Mouse (Mus musculus): Measurements from ENCODE around the gene Flvcr2.

The Flvcr2 gene

GRCm38 (mm10) chr12:85795551-85795950 lies 49.2 kb downstream of the Flvcr2 start:
- no peak for DNase-seq (ENCODE audit: low spot score)

- no peak for DNase-seq (ENCODE audit: low spot score)
Observed at GRCm38 (mm10) chr12:85800031-85800430, 53.7 kb downstream of the Flvcr2 start.

- no peak for DNase-seq (ENCODE audit: low spot score)
Observed at GRCm38 (mm10) chr12:85809726-85810125, 63.4 kb downstream of the Flvcr2 start.

GRCm38 (mm10) chr12:85810959-85811358 lies 64.6 kb downstream of the Flvcr2 start:
- no peak for DNase-seq (ENCODE audit: low spot score)

- DNase-seq (ENCODE audit: low spot score), result no peak
Observed at GRCm38 (mm10) chr12:85811676-85812075, 65.3 kb downstream of the Flvcr2 start.

GRCm38 (mm10) chr12:85813599-85813998 lies 67.3 kb downstream of the Flvcr2 start:
- DNase-seq (ENCODE audit: low spot score), result no peak

GRCm38 (mm10) chr12:85822051-85822450 lies 75.7 kb downstream of the Flvcr2 start:
- no peak for DNase-seq (ENCODE audit: low spot score)

GRCm38 (mm10) chr12:85824438-85825264 lies 78.3 kb downstream of the Flvcr2 start, which contains the start of the genes Erg28 and Ttll5:
Gene Erg28 (minus strand): TSS chr12:85824550.
Gene Ttll5 (plus strand): TSS chr12:85824659.
- peak; percentile 97 for DNase-seq (ENCODE audit: low spot score)

GRCm38 (mm10) chr12:85825361-85825760 lies 79.0 kb downstream of the Flvcr2 start:
- no peak for DNase-seq (ENCODE audit: low spot score)

- no peak for DNase-seq (ENCODE audit: low spot score)
Observed at GRCm38 (mm10) chr12:85825822-85826221, 79.5 kb downstream of the Flvcr2 start.

GRCm38 (mm10) chr12:85828856-85829255 lies 82.5 kb downstream of the Flvcr2 start:
- no peak for DNase-seq (ENCODE audit: low spot score)

- DNase-seq (ENCODE audit: low spot score), result no peak
Observed at GRCm38 (mm10) chr12:85829866-85830265, 83.5 kb downstream of the Flvcr2 start.

- no peak for DNase-seq (ENCODE audit: low spot score)
Observed at GRCm38 (mm10) chr12:85830691-85831090, 84.4 kb downstream of the Flvcr2 start.

GRCm38 (mm10) chr12:85834543-85834942 lies 88.2 kb downstream of the Flvcr2 start:
- no peak for DNase-seq (ENCODE audit: low spot score)

- no peak for DNase-seq (ENCODE audit: low spot score)
Observed at GRCm38 (mm10) chr12:85837765-85838164, 91.4 kb downstream of the Flvcr2 start.

- DNase-seq (ENCODE audit: low spot score), result peak; percentile 48
Observed at GRCm38 (mm10) chr12:85839371-85840000, 93.1 kb downstream of the Flvcr2 start.

GRCm38 (mm10) chr12:85848164-85848958 lies 102.0 kb downstream of the Flvcr2 start:
- DNase-seq (ENCODE audit: low spot score), result peak; percentile 3

- no peak for DNase-seq (ENCODE audit: low spot score)
Observed at GRCm38 (mm10) chr12:85850661-85851060, 104.3 kb downstream of the Flvcr2 start.

GRCm38 (mm10) chr12:85853836-85854235 lies 107.5 kb downstream of the Flvcr2 start:
- DNase-seq (ENCODE audit: low spot score), result no peak

GRCm38 (mm10) chr12:85854271-85854670 lies 107.9 kb downstream of the Flvcr2 start:
- no peak for DNase-seq (ENCODE audit: low spot score)

GRCm38 (mm10) chr12:85857300-85857699 lies 111.0 kb downstream of the Flvcr2 start:
- no peak for DNase-seq (ENCODE audit: low spot score)

GRCm38 (mm10) chr12:85859111-85859510 lies 112.8 kb downstream of the Flvcr2 start:
- DNase-seq (ENCODE audit: low spot score), result no peak

Measured in T-cell, adult 2 months (primary cell).